Mouse (Mus musculus): ENCODE measurements around the gene Aldh8a1. TPM values are rescaled to one million over a fixed set of nuclear protein-coding genes. Genes with fewer than 3 reads are reported as not detected.
A peak's percentile ranks its signal among the peaks of the same experiment; 100 is the strongest.

Aldh8a1 gene
- polyA plus RNA-seq, 1 experiment: not detected

- Histone ChIP-seq H3K4me3 (ENCODE audit: insufficient read depth, poor library complexity, severe bottlenecking) (no peak overlapping the region), H3K36me3 (ENCODE audit: control insufficient read depth, insufficient read depth) (no peaks in the 10 kb centered on the region), H3K27me3 (ENCODE audit: control insufficient read depth, insufficient read depth, insufficient read length) (no peaks in the 10 kb centered on the region), H3K79me3 (ENCODE audit: low read depth) (no peaks in the 10 kb centered on the region), H3K79me2 (ENCODE audit: control insufficient read depth, insufficient read depth) (no peaks in the 10 kb centered on the region), H3ac (ENCODE audit: control insufficient read depth, insufficient read length, low read depth) (no peak overlapping the region)
- TF ChIP-seq CEBPB (IDR thresholded peaks at IDR 0.05; ENCODE audit: low read depth) (peak; percentile 21), FOSL1 (IDR thresholded peaks at IDR 0.05; ENCODE audit: insufficient read depth, low read length, poor library complexity, severe bottlenecking) (no peak)
Observed at GRCm38 (mm10) chr10:21410711-21411110, 33.6 kb downstream of the Aldh8a1 start.

GRCm38 (mm10) chr10:21411621-21412205, 34.6 kb downstream of the Aldh8a1 start:
- no peaks in the 10 kb centered on the region for H3K79me2 ChIP-seq (ENCODE audit: control insufficient read depth, insufficient read depth)
- TF ChIP-seq MYOD1 (IDR thresholded peaks at IDR 0.05; ENCODE audit: control insufficient read depth, insufficient read length, low read depth): no peak
- TF ChIP-seq USF1 (IDR thresholded peaks at IDR 0.05; ENCODE audit: low read depth): peak; percentile 90
- peak; percentile 18 for TF ChIP-seq FOSL1 (IDR thresholded peaks at IDR 0.05; ENCODE audit: insufficient read depth, low read length, poor library complexity, severe bottlenecking)
- TF ChIP-seq MAX (IDR thresholded peaks at IDR 0.05): peak; percentile 97

GRCm38 (mm10) chr10:21415031-21415430, 37.9 kb downstream of the Aldh8a1 start:
- TF ChIP-seq MYOG (IDR thresholded peaks at IDR 0.05; ENCODE audit: control insufficient read depth, extremely low read depth, insufficient read length) (no peak), USF1 (IDR thresholded peaks at IDR 0.05; ENCODE audit: low read depth) (no peak), CEBPB (IDR thresholded peaks at IDR 0.05; ENCODE audit: low read depth) (no peak), FOSL1 (IDR thresholded peaks at IDR 0.05; ENCODE audit: insufficient read depth, low read length, poor library complexity, severe bottlenecking) (no peak), CTCF (IDR thresholded peaks at IDR 0.05; ENCODE audit: control insufficient read depth, insufficient read depth, insufficient read length) (no peak), MAX (IDR thresholded peaks at IDR 0.05) (no peak), MYOD1 (IDR thresholded peaks at IDR 0.05; ENCODE audit: control insufficient read depth, insufficient read length, low read depth) (no peak)
- H3ac ChIP-seq (ENCODE audit: control insufficient read depth, insufficient read length, low read depth): no peak overlapping the region
- no peaks in the 10 kb centered on the region for H3K36me3 ChIP-seq (ENCODE audit: control insufficient read depth, insufficient read depth)
- no peaks in the 10 kb centered on the region for H3K79me3 ChIP-seq (ENCODE audit: low read depth)
- no peaks in the 10 kb centered on the region for H3K79me2 ChIP-seq (ENCODE audit: control insufficient read depth, insufficient read depth)
- H3K27me3 ChIP-seq (ENCODE audit: control insufficient read depth, insufficient read depth, insufficient read length): no peaks in the 10 kb centered on the region
- H3K4me3 ChIP-seq (ENCODE audit: insufficient read depth, poor library complexity, severe bottlenecking): no peak overlapping the region

More at GRCm38 (mm10) chr10:21411621-21412205, 34.6 kb downstream of the Aldh8a1 start:
- Histone ChIP-seq H3K27me3 (ENCODE audit: control insufficient read depth, insufficient read depth, insufficient read length) (no peaks in the 10 kb centered on the region), H3K79me3 (ENCODE audit: low read depth) (no peaks in the 10 kb centered on the region), H3K36me3 (ENCODE audit: control insufficient read depth, insufficient read depth) (no peaks in the 10 kb centered on the region), H3ac (ENCODE audit: control insufficient read depth, insufficient read length, low read depth) (no peak overlapping the region), H3K4me3 (ENCODE audit: insufficient read depth, poor library complexity, severe bottlenecking) (no peak overlapping the region)

GRCm38 (mm10) chr10:21416184-21416583, 39.1 kb downstream of the Aldh8a1 start:
- no peaks in the 10 kb centered on the region for H3K36me3 ChIP-seq (ENCODE audit: control insufficient read depth, insufficient read depth)
- no peak overlapping the region for H3ac ChIP-seq (ENCODE audit: control insufficient read depth, insufficient read length, low read depth)
- no peaks in the 10 kb centered on the region for H3K79me2 ChIP-seq (ENCODE audit: control insufficient read depth, insufficient read depth)
- H3K4me3 ChIP-seq (ENCODE audit: insufficient read depth, poor library complexity, severe bottlenecking): no peak overlapping the region
- no peaks in the 10 kb centered on the region for H3K79me3 ChIP-seq (ENCODE audit: low read depth)
- H3K27me3 ChIP-seq (ENCODE audit: control insufficient read depth, insufficient read depth, insufficient read length): no peaks in the 10 kb centered on the region
- TF ChIP-seq MYOG (IDR thresholded peaks at IDR 0.05; ENCODE audit: control insufficient read depth, extremely low read depth, insufficient read length) (no peak), FOSL1 (IDR thresholded peaks at IDR 0.05; ENCODE audit: insufficient read depth, low read length, poor library complexity, severe bottlenecking) (no peak), MAX (IDR thresholded peaks at IDR 0.05) (no peak), MYOD1 (IDR thresholded peaks at IDR 0.05; ENCODE audit: control insufficient read depth, insufficient read length, low read depth) (no peak), USF1 (IDR thresholded peaks at IDR 0.05; ENCODE audit: low read depth) (no peak), CTCF (IDR thresholded peaks at IDR 0.05; ENCODE audit: control insufficient read depth, insufficient read depth, insufficient read length) (no peak), CEBPB (IDR thresholded peaks at IDR 0.05; ENCODE audit: low read depth) (no peak)

GRCm38 (mm10) chr10:21419188-21419587, 42.1 kb downstream of the Aldh8a1 start:
- Histone ChIP-seq H3K79me2 (ENCODE audit: control insufficient read depth, insufficient read depth) (no peaks in the 10 kb centered on the region), H3K79me3 (ENCODE audit: low read depth) (no peaks in the 10 kb centered on the region)

GRCm38 (mm10) chr10:21420457-21421424, 43.6 kb downstream of the Aldh8a1 start:
- no peak overlapping the region for H3K4me3 ChIP-seq (ENCODE audit: insufficient read depth, poor library complexity, severe bottlenecking)
- H3K79me3 ChIP-seq (ENCODE audit: low read depth): no peaks in the 10 kb centered on the region
- TF ChIP-seq CEBPB (IDR thresholded peaks at IDR 0.05; ENCODE audit: low read depth) (no peak), MYOD1 (IDR thresholded peaks at IDR 0.05; ENCODE audit: control insufficient read depth, insufficient read length, low read depth) (no peak), MAX (IDR thresholded peaks at IDR 0.05) (no peak), FOSL1 (IDR thresholded peaks at IDR 0.05; ENCODE audit: insufficient read depth, low read length, poor library complexity, severe bottlenecking) (no peak), CTCF (IDR thresholded peaks at IDR 0.05; ENCODE audit: control insufficient read depth, insufficient read depth, insufficient read length) (peak; percentile 30), USF1 (IDR thresholded peaks at IDR 0.05; ENCODE audit: low read depth) (no peak)
- H3ac ChIP-seq (ENCODE audit: control insufficient read depth, insufficient read length, low read depth): no peak overlapping the region
- H3K79me2 ChIP-seq (ENCODE audit: control insufficient read depth, insufficient read depth): no peaks in the 10 kb centered on the region
- H3K36me3 ChIP-seq (ENCODE audit: control insufficient read depth, insufficient read depth): no peaks in the 10 kb centered on the region
- no peaks in the 10 kb centered on the region for H3K27me3 ChIP-seq (ENCODE audit: control insufficient read depth, insufficient read depth, insufficient read length)

More at GRCm38 (mm10) chr10:21419188-21419587, 42.1 kb downstream of the Aldh8a1 start:
- no peaks in the 10 kb centered on the region for H3K27me3 ChIP-seq (ENCODE audit: control insufficient read depth, insufficient read depth, insufficient read length)
- H3K4me3 ChIP-seq (ENCODE audit: insufficient read depth, poor library complexity, severe bottlenecking): no peak overlapping the region
- H3ac ChIP-seq (ENCODE audit: control insufficient read depth, insufficient read length, low read depth): no peak overlapping the region
- TF ChIP-seq USF1 (IDR thresholded peaks at IDR 0.05; ENCODE audit: low read depth): no peak
- H3K36me3 ChIP-seq (ENCODE audit: control insufficient read depth, insufficient read depth): no peaks in the 10 kb centered on the region
